Mouse (Mus musculus): ENCODE data around the gene Olfm1. TPM values are rescaled to one million over a fixed set of nuclear protein-coding genes. Genes with fewer than 3 reads are reported as not detected.
A peak's percentile ranks its signal among the peaks of the same experiment; 100 is the strongest.

Olfm1 gene
- total and polyA plus RNA-seq, 2 experiments from 2014 or later: 426 to 486 TPM

DNA sequence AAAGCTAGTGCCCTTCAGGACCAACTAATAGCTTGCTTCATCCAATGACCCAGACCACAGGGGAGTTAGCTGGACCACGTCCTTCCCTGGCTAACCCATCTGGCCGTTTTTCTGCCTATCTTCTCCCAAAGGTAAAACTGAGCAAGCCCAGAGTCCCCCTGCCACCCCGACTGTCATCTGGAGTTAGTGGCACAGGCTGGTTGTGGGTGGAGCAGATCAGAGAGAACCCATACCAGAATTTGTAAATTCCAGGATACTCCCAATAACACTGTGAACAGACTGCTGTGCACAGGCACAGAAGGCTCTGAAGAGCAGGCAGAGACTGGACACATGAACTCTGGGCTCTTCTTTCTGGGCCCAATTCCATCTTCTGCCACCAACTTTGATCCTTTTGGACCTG, 82.6 kb downstream of the Olfm1 start:
- no peak for DNase-seq (ENCODE audit: low spot score)
- H3K4me1 ChIP-seq (ENCODE audit: insufficient read depth, low read length): no peaks in the 10 kb centered on the region; the same call in 1 of the 2 replicates
- H3K9me3 ChIP-seq (ENCODE audit: low read length): no peaks in the 10 kb centered on the region
- no peaks in the 10 kb centered on the region for H3K27me3 ChIP-seq (ENCODE audit: insufficient read depth, low read length)
- no peak overlapping the region for H3K4me3 ChIP-seq (ENCODE audit: low read depth, low read length)
- no peak for ATAC-seq (ENCODE audit: low FRiP score)
- H3K36me3 ChIP-seq (ENCODE audit: insufficient read depth, low read length): no peaks in the 10 kb centered on the region
- TF ChIP-seq CTCF (IDR thresholded peaks at IDR 0.05): no peak
- H3K9ac ChIP-seq (replicated peaks; ENCODE audit: low read length, poor library complexity, severe bottlenecking): no peak overlapping the region
- H3K27ac ChIP-seq (ENCODE audit: low read depth, low read length): no peak overlapping the region
- WGBS: 61% methylated on average over 3 of the region's 3 CpGs
- no peak overlapping the region for H3K4me2 ChIP-seq (ENCODE audit: low read depth, low read length, poor library complexity, severe bottlenecking)

DNA sequence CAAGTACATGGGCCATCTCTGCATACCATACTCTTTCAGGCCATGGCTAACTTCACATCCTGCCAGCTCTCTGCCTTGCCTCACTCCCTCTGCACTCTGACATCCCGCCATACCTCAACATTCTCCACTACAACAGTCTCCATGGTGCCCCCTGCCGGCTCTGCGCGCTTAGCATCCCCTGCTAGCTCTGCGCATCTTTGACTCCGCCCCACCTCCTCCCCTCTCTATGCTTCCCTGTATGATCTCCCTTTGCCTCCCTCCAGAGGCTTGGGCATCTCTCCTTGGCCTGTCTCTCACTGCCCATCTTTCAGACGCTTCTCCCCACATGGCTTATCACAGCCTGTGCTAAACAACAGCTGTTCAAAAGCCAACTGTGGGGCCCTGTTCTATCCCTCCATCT, 85.4 kb downstream of the Olfm1 start:
- Histone ChIP-seq H3K4me2 (ENCODE audit: low read depth, low read length, poor library complexity, severe bottlenecking) (no peak overlapping the region), H3K4me3 (ENCODE audit: low read depth, low read length) (no peak overlapping the region), H3K4me1 (ENCODE audit: insufficient read depth, low read length) (no peaks in the 10 kb centered on the region), H3K36me3 (ENCODE audit: insufficient read depth, low read length) (no peaks in the 10 kb centered on the region), H3K9ac (replicated peaks; ENCODE audit: low read length, poor library complexity, severe bottlenecking) (no peak overlapping the region), H3K9me3 (ENCODE audit: low read length) (no peaks in the 10 kb centered on the region), H3K27me3 (ENCODE audit: insufficient read depth, low read length) (no peaks in the 10 kb centered on the region), H3K27ac (ENCODE audit: low read depth, low read length) (0 out of 2 replicates have a peak overlapping the region, but pooled peaks have one; percentile 62)
- peak; percentile 73 for TF ChIP-seq CTCF (IDR thresholded peaks at IDR 0.05)
- DNase-seq (ENCODE audit: low spot score) (peak; percentile 71), ATAC-seq (ENCODE audit: low FRiP score) (peak; percentile 27; the same call in 1 of the 2 replicates)
- WGBS: 14% methylated on average over 7 of the region's 7 CpGs

DNA sequence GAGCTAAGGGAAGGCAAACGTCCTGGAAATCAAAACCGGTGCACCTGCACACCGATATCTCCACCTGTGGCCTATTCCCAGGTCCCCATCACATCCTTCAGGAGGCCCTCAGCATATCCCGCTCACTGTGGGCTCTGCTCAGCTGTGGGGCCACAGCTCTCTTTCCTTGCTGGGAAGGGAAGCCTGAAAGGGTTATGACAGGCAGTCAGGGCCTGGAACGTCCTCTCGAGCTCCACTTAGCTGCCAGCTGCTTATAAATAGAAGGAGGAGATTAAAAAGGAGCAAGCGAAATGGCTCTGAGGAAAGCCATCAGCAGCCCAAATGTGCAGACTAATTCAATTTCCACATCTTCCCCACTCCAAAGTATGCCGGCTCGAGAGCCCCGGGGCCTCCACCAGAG, 86.1 kb downstream of the Olfm1 start:
- Histone ChIP-seq H3K27ac (ENCODE audit: low read depth, low read length) (peak overlapping the region; percentile 62), H3K9me3 (ENCODE audit: low read length) (no peaks in the 10 kb centered on the region), H3K36me3 (ENCODE audit: insufficient read depth, low read length) (no peaks in the 10 kb centered on the region), H3K9ac (replicated peaks; ENCODE audit: low read length, poor library complexity, severe bottlenecking) (no peak overlapping the region), H3K4me3 (ENCODE audit: low read depth, low read length) (no peak overlapping the region), H3K4me1 (ENCODE audit: insufficient read depth, low read length) (no peaks in the 10 kb centered on the region), H3K4me2 (ENCODE audit: low read depth, low read length, poor library complexity, severe bottlenecking) (no peak overlapping the region), H3K27me3 (ENCODE audit: insufficient read depth, low read length) (no peaks in the 10 kb centered on the region)
- 66% methylated on average over 10 of the region's 10 CpGs for WGBS
- ATAC-seq (ENCODE audit: low FRiP score) (no peak), DNase-seq (ENCODE audit: low spot score) (peak; percentile 35)
- no peak for TF ChIP-seq CTCF (IDR thresholded peaks at IDR 0.05)

Other genes starting within 250 kb of the Olfm1 start
- gene Fcnb, start 108.1 kb upstream of the Olfm1 start, total RNA-seq (2014; rRNA removed): not detected in 2 replicates
- not detected in 2 replicates for gene Fcnb, start 108.1 kb upstream of the Olfm1 start, polyA plus RNA-seq (2015; fragmentation: Nextera tagmentation; extraction: Ambion mirVana)

Measured in midbrain, postnatal 0 days (tissue).